Mouse (Mus musculus) kidney, postnatal 0 days (tissue): ENCODE measurements around the gene Mmp15. TPM values are rescaled to one million over a fixed set of nuclear protein-coding genes. Genes with fewer than 3 reads are reported as not detected.

Source experiments
- ATAC-seq: fragments of 200-750 bp; cut with Nextera tagmentation; replicated peaks from 2 replicates; pipeline ENCODE4 v1.8.0; 2017; ENCODE audit warnings: low read depth, moderate number of reproducible peaks, moderate TSS enrichment, moderate library complexity; ENCODE audit not compliant: low FRiP score
- DNase-seq: peaks from one replicate; pipeline ENCODE4 v3.0.0-alpha.2; 2016; ENCODE audit warnings: low spot score
- H3K27ac ChIP-seq: fragments of 300-500 bp; sonication (generic); 2 replicates; pipeline ENCODE4 v1.5.1; 2014; ENCODE audit warnings: mild to moderate bottlenecking
- H3K27me3 ChIP-seq: fragments of 300-500 bp; sonication (generic); 2 replicates; pipeline ENCODE4 v1.6.1; 2014; ENCODE audit warnings: low read length, mixed read lengths; ENCODE audit not compliant: insufficient read depth
- H3K36me3 ChIP-seq: fragments of 300-500 bp; sonication (generic); 2 replicates; pipeline ENCODE4 v1.6.1; 2014; ENCODE audit warnings: low read length, mixed read lengths; ENCODE audit not compliant: insufficient read depth
- H3K4me1 ChIP-seq: fragments of 300-500 bp; sonication (generic); replicated peaks from 2 replicates; pipeline ENCODE4 v1.6.1; 2014; ENCODE audit warnings: antibody characterized with exemption, low read length, mixed read lengths; ENCODE audit not compliant: insufficient read depth
- H3K4me2 ChIP-seq: fragments of 300-500 bp; sonication (generic); 2 replicates; pipeline ENCODE4 v1.6.1; 2014; ENCODE audit warnings: mild to moderate bottlenecking, low read length, moderate library complexity, mixed read lengths
- H3K4me3 ChIP-seq: fragments of 300-500 bp; sonication (generic); replicated peaks from 2 replicates; pipeline ENCODE4 v1.5.1; 2014; ENCODE audit warnings: low read depth, low read length
- H3K9ac ChIP-seq: fragments of 300-500 bp; sonication (generic); 2 replicates; pipeline ENCODE4 v1.6.1; 2014; ENCODE audit warnings: low read depth, low read length
- H3K9me3 ChIP-seq: fragments of 300-500 bp; sonication (generic); replicated peaks from 2 replicates; pipeline ENCODE4 v1.6.1; 2016; ENCODE audit warnings: low read length, inconsistent platforms, mixed read lengths
- CTCF ChIP-seq: IDR thresholded peaks from 2 replicates; pipeline ENCODE4 v1.5.1; 2016; ENCODE audit warnings: antibody characterized with exemption, low read depth, mild to moderate bottlenecking, moderate library complexity
- WGBS: fragments of 180-500 bp; shearing (Covaris S2); extraction: QIAGEN DNeasy Blood & Tissue Kit; methylation state at CpG from one replicate; pipeline ENCODE4 v1.1.7; 2014; 5-methylcytosine and 5-hydroxymethylcytosine counted together
- polyA plus RNA-seq: library from polyadenylated mRNA; unstranded; fragments of >200 nt; fragmentation: Nextera tagmentation; extraction: Ambion mirVana; gene quantifications from 2 replicates; pipeline ENCODE4 v1.2.1, GENCODE M21; 2015

Mmp15 gene
- polyA plus RNA-seq, 1 experiment from 2014 or later, result 5.8 TPM

- H3K36me3 ChIP-seq, result no peaks in the 10 kb centered on the region
- H3K4me1 ChIP-seq, result 0 out of 2 replicates have a peak, but pooled peaks cover 4% of the 10 kb centered on the region
- no peak for ATAC-seq
- WGBS, result 53% methylated on average over 7 of the region's 7 CpGs
- TF ChIP-seq CTCF, result no peak
- H3K27me3 ChIP-seq, result no peaks in the 10 kb centered on the region
- no peak overlapping the region for H3K4me3 ChIP-seq
- H3K4me2 ChIP-seq, result no peak overlapping the region
- H3K9ac ChIP-seq, result no peak overlapping the region
- no peaks in the 10 kb centered on the region for H3K9me3 ChIP-seq
- H3K27ac ChIP-seq, result no peak overlapping the region
- no peak for DNase-seq
These were observed 8.3 kb downstream of the Mmp15 start for GRCm38 (mm10) chr8:95360181-95361015.

- ATAC-seq (no peak), DNase-seq (no peak)
- H3K36me3 ChIP-seq, result no peaks in the 10 kb centered on the region
- WGBS, result 69% methylated on average over 3 of the region's 3 CpGs
- H3K9ac ChIP-seq, result no peak overlapping the region
- no peak for TF ChIP-seq CTCF
- 0 out of 2 replicates have a peak, but pooled peaks cover 4% of the 10 kb centered on the region for H3K4me1 ChIP-seq
- H3K27me3 ChIP-seq, result no peaks in the 10 kb centered on the region
- H3K4me2 ChIP-seq, result no peak overlapping the region
- H3K27ac ChIP-seq, result no peak overlapping the region
- H3K4me3 ChIP-seq, result no peak overlapping the region
- H3K9me3 ChIP-seq, result no peaks in the 10 kb centered on the region
These were observed 8.9 kb downstream of the Mmp15 start for GRCm38 (mm10) chr8:95361016-95361341.

- Histone ChIP-seq H3K9ac (no peak overlapping the region), H3K4me1 (0 out of 2 replicates have a peak, but pooled peaks cover 4% of the 10 kb centered on the region), H3K4me2 (no peak overlapping the region), H3K27me3 (no peaks in the 10 kb centered on the region), H3K27ac (no peak overlapping the region), H3K36me3 (no peaks in the 10 kb centered on the region), H3K4me3 (no peak overlapping the region), H3K9me3 (no peaks in the 10 kb centered on the region)
- TF ChIP-seq CTCF, result no peak
- DNase-seq, result no peak
- WGBS, result 30% methylated on average over 6 of the region's 6 CpGs
- no peak for ATAC-seq
These were observed 10.2 kb downstream of the Mmp15 start for GRCm38 (mm10) chr8:95362272-95362671.

GRCm38 (mm10) chr8:95363849-95364248, 11.8 kb downstream of the Mmp15 start:
- ATAC-seq, result no peak

GRCm38 (mm10) chr8:95369581-95370326, 17.7 kb downstream of the Mmp15 start:
- H3K27ac ChIP-seq, result no peak overlapping the region
- no peaks in the 10 kb centered on the region for H3K36me3 ChIP-seq
- TF ChIP-seq CTCF, result no peak
- ATAC-seq, result peak; percentile 65
- peak; percentile 71 for DNase-seq
- peak overlapping the region; percentile 52; the same call in 1 of the 2 replicates for H3K9ac ChIP-seq
- H3K4me3 ChIP-seq, result 0 out of 2 replicates have a peak overlapping the region, but pooled peaks have one; percentile 18
- H3K4me1 ChIP-seq, result no peaks in the 10 kb centered on the region; the same call in 1 of the 2 replicates
- no peaks in the 10 kb centered on the region for H3K9me3 ChIP-seq
- H3K27me3 ChIP-seq, result no peaks in the 10 kb centered on the region
- WGBS, result 49% methylated on average over 20 of the region's 20 CpGs
- H3K4me2 ChIP-seq, result peak overlapping the region; percentile 50

More at GRCm38 (mm10) chr8:95363849-95364248, 11.8 kb downstream of the Mmp15 start:
- TF ChIP-seq CTCF, result no peak
- H3K9ac ChIP-seq, result no peak overlapping the region
- no peak overlapping the region for H3K4me3 ChIP-seq
- H3K27ac ChIP-seq, result no peak overlapping the region
- no peak for DNase-seq
- no peaks in the 10 kb centered on the region for H3K36me3 ChIP-seq
- WGBS, result 92% methylated on average over 2 of the region's 2 CpGs
- H3K27me3 ChIP-seq, result no peaks in the 10 kb centered on the region
- no peaks in the 10 kb centered on the region for H3K9me3 ChIP-seq
- H3K4me1 ChIP-seq, result 0 out of 2 replicates have a peak, but pooled peaks cover 4% of the 10 kb centered on the region
- H3K4me2 ChIP-seq, result no peak overlapping the region

GRCm38 (mm10) chr8:95373389-95374002, 21.4 kb downstream of the Mmp15 start:
- no peak overlapping the region for H3K27ac ChIP-seq
- H3K9me3 ChIP-seq, result no peaks in the 10 kb centered on the region
- ATAC-seq, result no peak
- no peak for DNase-seq
- WGBS, result 78% methylated on average over 12 of the region's 12 CpGs
- H3K9ac ChIP-seq, result no peak overlapping the region
- no peaks in the 10 kb centered on the region for H3K27me3 ChIP-seq
- H3K4me2 ChIP-seq, result no peak overlapping the region
- no peak for TF ChIP-seq CTCF
- peaks cover 7% of the 10 kb centered on the region; the same call in 1 of the 2 replicates for H3K4me1 ChIP-seq
- H3K36me3 ChIP-seq, result no peaks in the 10 kb centered on the region
- no peak overlapping the region for H3K4me3 ChIP-seq
